Mouse (Mus musculus) natural killer cell, adult 2 months (primary cell): ENCODE results near the gene Adam12.

Experiments used
- DNase-seq, 2 experiments: peaks; one replicate each; pipeline ENCODE4 v3.0.0; 2022; ENCODE audit warnings: low spot score in 2 of 2

Gene Adam12

GRCm38 (mm10) chr7:134009157-134009556, 222.8 kb downstream of the Adam12 start:
- DNase-seq: no peak

- DNase-seq: no peak
Observed at GRCm38 (mm10) chr7:134007942-134008361, 224.0 kb downstream of the Adam12 start.

- no peak for DNase-seq
Observed at GRCm38 (mm10) chr7:134001581-134001980, 230.4 kb downstream of the Adam12 start.

GRCm38 (mm10) chr7:133990930-133991329, 241.0 kb downstream of the Adam12 start:
- no peak for DNase-seq

- no peak for DNase-seq
Observed at GRCm38 (mm10) chr7:133988356-133988755, 243.6 kb downstream of the Adam12 start.

GRCm38 (mm10) chr7:133986201-133986600, 245.7 kb downstream of the Adam12 start:
- no peak for DNase-seq

GRCm38 (mm10) chr7:133985648-133986047, 246.3 kb downstream of the Adam12 start:
- DNase-seq: no peak

GRCm38 (mm10) chr7:133976388-133977122, 255.4 kb downstream of the Adam12 start:
- no peak for DNase-seq

- no peak for DNase-seq
Observed at GRCm38 (mm10) chr7:133971086-133971485, 260.9 kb downstream of the Adam12 start.

GRCm38 (mm10) chr7:133970407-133970806, 261.5 kb downstream of the Adam12 start:
- DNase-seq: no peak

GRCm38 (mm10) chr7:133967906-133968305, 264.0 kb downstream of the Adam12 start:
- DNase-seq: no peak

GRCm38 (mm10) chr7:133963501-133963900, 268.4 kb downstream of the Adam12 start:
- DNase-seq: no peak

- DNase-seq: no peak
Observed at GRCm38 (mm10) chr7:133959200-133959599, 272.7 kb downstream of the Adam12 start.

- no peak for DNase-seq
Observed at GRCm38 (mm10) chr7:133957873-133958272, 274.1 kb downstream of the Adam12 start.

GRCm38 (mm10) chr7:133954111-133955091, 277.5 kb downstream of the Adam12 start:
- no peak for DNase-seq

GRCm38 (mm10) chr7:133951777-133952545, 280.0 kb downstream of the Adam12 start:
- DNase-seq: no peak

GRCm38 (mm10) chr7:133947360-133947759, 284.6 kb downstream of the Adam12 start:
- no peak for DNase-seq

GRCm38 (mm10) chr7:133946757-133947345, 285.1 kb downstream of the Adam12 start:
- no peak for DNase-seq

GRCm38 (mm10) chr7:133946113-133946512, 285.8 kb downstream of the Adam12 start:
- no peak for DNase-seq

GRCm38 (mm10) chr7:133940405-133940804, 291.5 kb downstream of the Adam12 start:
- no peak for DNase-seq

- no peak for DNase-seq
Observed at GRCm38 (mm10) chr7:133937473-133937872, 294.5 kb downstream of the Adam12 start.
